Mouse (Mus musculus) Patski (cell line): ENCODE measurements at regions not wholly inside any gene's neighbourhood (a gene's known extent, or its start where the extent isn't known, plus 50 kb on each side); places are given as distances from the start of the nearest gene placed in this dataset.

Experiments used
- ATAC-seq: fragments of 100-300 bp; one replicate; pipeline ENCODE4 v1.8.0; 2021
- CTCF ChIA-PET: fragments of 350-600 bp; sonication (Branson Sonifier 250); formaldehyde crosslinking; loops from one replicate; lab custom pipeline; 2022; ENCODE audit warnings: inconsistent platforms; lab: Charles Lee
- POLR2A ChIA-PET: fragments of 350-600 bp; sonication (Branson Sonifier 250); formaldehyde crosslinking; loops from one replicate; lab custom pipeline; 2022; ENCODE audit warnings: antibody characterized with exemption, inconsistent platforms; lab: Charles Lee
- DNase-seq: peaks from one replicate; pipeline ENCODE4 v3.0.0-alpha.2; 2011; ENCODE audit warnings: low read depth, low spot score
- H3K27me3 ChIP-seq: fragments of 371-371 bp; one replicate; pipeline ENCODE4 v1.5.1; 2021
- CTCF ChIP-seq: fragments of 100-300 bp; IDR thresholded peaks from one replicate; pipeline ENCODE4 v1.5.1; 2021
- in situ Hi-C: fragments of 300-500 bp; cut with MboI; formaldehyde crosslinking; loops from 3 replicates; pipeline ENCODE4 v1.11.1; 2018; ENCODE audit warnings: low pct_unique_long_range_greater_than_20kb, mixed read lengths

- no peak for TF ChIP-seq CTCF
- POLR2A ChIA-PET: no interaction called here
- in situ Hi-C loops: no loop called here
- ATAC-seq (no peak), DNase-seq (no peak)
- CTCF ChIA-PET: interaction anchor here (1.5 to 1.8 kb wide), 2 partner anchors 9 to 13 kb away, joined by 4 read pairs; no protein-coding TSS in a partner anchor
- H3K27me3 ChIP-seq: no peaks in the 10 kb centered on the region
These were observed 744.7 kb downstream of the Stpg2 start for GRCm38 (mm10) chr3:139950016-139950705.

- POLR2A ChIA-PET: no interaction called here
These were observed 746.0 kb downstream of the Stpg2 start for GRCm38 (mm10) chr3:139951516-139951915.

GRCm38 (mm10) chr3:139978172-139978571 lies 772.7 kb downstream of the Stpg2 start:
- no peaks in the 10 kb centered on the region for H3K27me3 ChIP-seq
- ChIA-PET POLR2A (no interaction called here), CTCF (interaction anchor here (0.6 kb wide), 1 partner anchor 21 kb away, joined by 4 read pairs; no protein-coding TSS in a partner anchor)
- ATAC-seq (no peak), DNase-seq (no peak)
- TF ChIP-seq CTCF: no peak
- in situ Hi-C loops: no loop called here

More at GRCm38 (mm10) chr3:139951516-139951915, 746.0 kb downstream of the Stpg2 start:
- H3K27me3 ChIP-seq: no peaks in the 10 kb centered on the region
- ATAC-seq (no peak), DNase-seq (no peak)
- in situ Hi-C loops: no loop called here
- no peak for TF ChIP-seq CTCF
- CTCF ChIA-PET: interaction anchor here (1.5 to 1.8 kb wide), 2 partner anchors 7 to 12 kb away, joined by 4 read pairs; no protein-coding TSS in a partner anchor

GRCm38 (mm10) chr3:139985830-139986481 lies 780.5 kb downstream of the Stpg2 start:
- no peak for TF ChIP-seq CTCF
- H3K27me3 ChIP-seq: no peaks in the 10 kb centered on the region
- no peak for ATAC-seq
- no peak for DNase-seq
- ChIA-PET CTCF (no interaction called here), POLR2A (no interaction called here)
- in situ Hi-C loops: no loop called here

- no peak for DNase-seq
- ATAC-seq: no peak
- H3K27me3 ChIP-seq: no peaks in the 10 kb centered on the region
- ChIA-PET CTCF (no interaction called here), POLR2A (no interaction called here)
- in situ Hi-C loops: no loop called here
- no peak for TF ChIP-seq CTCF
These were observed 783.4 kb downstream of the Stpg2 start for GRCm38 (mm10) chr3:139988938-139989337.

- ATAC-seq (no peak), DNase-seq (no peak)
- ChIA-PET CTCF (no interaction called here), POLR2A (no interaction called here)
- in situ Hi-C loops: no loop called here
- TF ChIP-seq CTCF: no peak
- H3K27me3 ChIP-seq: no peaks in the 10 kb centered on the region
These were observed 783.9 kb downstream of the Stpg2 start for GRCm38 (mm10) chr3:139989380-139989779.

- no peaks in the 10 kb centered on the region for H3K27me3 ChIP-seq
- DNase-seq: no peak
- ChIA-PET POLR2A (no interaction called here), CTCF (interaction anchor here (1.0 to 1.3 kb wide), 2 partner anchors 8 to 92 kb away, joined by 3 read pairs; no protein-coding TSS in a partner anchor)
- in situ Hi-C loops: no loop called here
- no peak for ATAC-seq
- no peak for TF ChIP-seq CTCF
These were observed 807.0 kb downstream of the Stpg2 start for GRCm38 (mm10) chr3:140012522-140012921.

- CTCF ChIA-PET: no interaction called here
- ATAC-seq (no peak), DNase-seq (no peak)
- in situ Hi-C loops: no loop called here
- TF ChIP-seq CTCF: no peak
- POLR2A ChIA-PET: no interaction called here
- H3K27me3 ChIP-seq: no peaks in the 10 kb centered on the region
These were observed 828.6 kb downstream of the Stpg2 start for GRCm38 (mm10) chr3:140034101-140034500.

GRCm38 (mm10) chr3:140035142-140035541 lies 829.6 kb downstream of the Stpg2 start:
- no peak for ATAC-seq
- CTCF ChIA-PET: no interaction called here
- DNase-seq: no peak
- in situ Hi-C loops: no loop called here
- POLR2A ChIA-PET: no interaction called here
- no peaks in the 10 kb centered on the region for H3K27me3 ChIP-seq
- TF ChIP-seq CTCF: no peak

- CTCF ChIA-PET: no interaction called here
- POLR2A ChIA-PET: no interaction called here
- DNase-seq (no peak), ATAC-seq (no peak)
- in situ Hi-C loops: no loop called here
- no peak for TF ChIP-seq CTCF
- no peaks in the 10 kb centered on the region for H3K27me3 ChIP-seq
These were observed 839.4 kb downstream of the Stpg2 start for GRCm38 (mm10) chr3:140044898-140045297.

- no peak for ATAC-seq
- ChIA-PET POLR2A (no interaction called here), CTCF (no interaction called here)
- in situ Hi-C loops: no loop called here
- H3K27me3 ChIP-seq: no peaks in the 10 kb centered on the region
- no peak for DNase-seq
- no peak for TF ChIP-seq CTCF
These were observed 849.1 kb downstream of the Stpg2 start for GRCm38 (mm10) chr3:140054634-140055033.
